Mouse (Mus musculus): Measurements from ENCODE around the gene Nell2. TPM values are rescaled to one million over a fixed set of nuclear protein-coding genes. Genes with fewer than 3 reads are reported as not detected.

Nell2 gene
- polyA plus RNA-seq, 1 experiment from 2014 or later: 5.6 TPM

DNA sequence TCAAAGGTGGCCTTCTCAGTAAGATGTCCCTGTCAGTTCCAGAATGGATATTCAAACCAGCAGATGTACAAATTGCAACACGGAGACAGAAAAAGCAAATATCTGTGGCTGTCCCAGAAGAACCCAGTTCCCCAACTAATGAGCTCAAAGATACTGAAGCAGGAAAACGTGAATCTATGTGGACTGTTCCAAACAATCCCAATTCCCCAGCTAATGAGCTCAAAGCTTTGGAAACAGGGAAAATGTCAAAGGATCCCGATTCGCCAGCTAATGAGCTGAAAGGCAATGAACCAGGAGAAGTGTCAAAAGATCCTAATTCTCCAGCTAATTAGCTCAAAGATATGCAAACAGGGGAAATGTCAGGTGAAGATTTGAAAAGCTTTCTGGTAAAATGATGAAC, 109.7 kb downstream of the Nell2 start:
- H3K9me3 ChIP-seq: no peaks in the 10 kb centered on the region
- H3K9ac ChIP-seq (replicated peaks): no peak overlapping the region
- H3K27ac ChIP-seq: no peak overlapping the region
- no peak overlapping the region for H3K4me3 ChIP-seq (replicated peaks)
- no peaks in the 10 kb centered on the region for H3K27me3 ChIP-seq
- no peaks in the 10 kb centered on the region for H3K36me3 ChIP-seq
- ATAC-seq (ENCODE audit: insufficient number of reproducible peaks, insufficient read depth, low FRiP score, low TSS enrichment, low read depth): no peak
- no peaks in the 10 kb centered on the region for H3K4me1 ChIP-seq (replicated peaks)
- WGBS: 74% methylated on average over 4 of the region's 4 CpGs
- no peak overlapping the region for H3K4me2 ChIP-seq

DNA sequence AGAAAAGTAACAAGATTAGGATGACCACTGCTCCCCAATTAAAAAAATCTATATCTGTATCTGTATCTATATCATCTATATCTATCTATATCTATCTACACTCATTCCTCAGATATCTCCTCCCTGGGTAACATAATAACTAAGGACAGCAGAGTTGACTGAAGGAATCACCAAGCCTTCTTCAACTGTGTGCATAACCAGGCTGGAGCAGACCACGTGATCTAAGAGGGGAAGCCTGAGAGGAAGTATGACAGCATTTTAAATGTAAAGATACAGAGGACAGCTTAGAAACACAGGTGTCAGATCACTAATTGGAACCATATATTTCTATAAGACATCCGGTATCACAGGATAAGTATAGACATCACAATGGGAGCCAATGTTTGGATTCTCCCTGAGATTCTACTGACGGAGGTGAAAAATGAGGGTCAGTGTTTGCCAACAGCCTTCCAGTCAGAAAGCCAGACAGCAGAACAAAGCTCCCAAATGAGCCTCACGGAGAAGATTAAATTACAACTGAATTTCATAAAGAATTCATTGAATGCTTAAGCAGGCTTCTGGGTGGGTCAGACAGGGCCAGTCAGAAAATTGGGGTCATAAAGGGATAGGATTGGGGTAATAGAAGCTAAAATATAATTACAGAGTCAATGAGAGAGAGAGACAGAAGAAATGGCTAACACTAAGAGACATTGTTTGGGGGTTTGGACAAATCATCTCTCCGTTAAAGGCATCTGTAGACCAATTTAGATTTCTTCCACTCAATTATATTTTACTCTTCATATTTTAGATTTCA, 116.2 kb downstream of the Nell2 start:
- H3K4me1 ChIP-seq (replicated peaks): no peaks in the 10 kb centered on the region
- no peak overlapping the region for H3K4me3 ChIP-seq (replicated peaks)
- no peak overlapping the region for H3K9ac ChIP-seq (replicated peaks)
- WGBS: 82% methylated on average over 5 of the region's 5 CpGs
- H3K4me2 ChIP-seq: no peak overlapping the region
- no peak for ATAC-seq (ENCODE audit: insufficient number of reproducible peaks, insufficient read depth, low FRiP score, low TSS enrichment, low read depth)
- H3K9me3 ChIP-seq: no peaks in the 10 kb centered on the region
- H3K27me3 ChIP-seq: no peaks in the 10 kb centered on the region
- H3K27ac ChIP-seq: no peak overlapping the region
- no peaks in the 10 kb centered on the region for H3K36me3 ChIP-seq

DNA sequence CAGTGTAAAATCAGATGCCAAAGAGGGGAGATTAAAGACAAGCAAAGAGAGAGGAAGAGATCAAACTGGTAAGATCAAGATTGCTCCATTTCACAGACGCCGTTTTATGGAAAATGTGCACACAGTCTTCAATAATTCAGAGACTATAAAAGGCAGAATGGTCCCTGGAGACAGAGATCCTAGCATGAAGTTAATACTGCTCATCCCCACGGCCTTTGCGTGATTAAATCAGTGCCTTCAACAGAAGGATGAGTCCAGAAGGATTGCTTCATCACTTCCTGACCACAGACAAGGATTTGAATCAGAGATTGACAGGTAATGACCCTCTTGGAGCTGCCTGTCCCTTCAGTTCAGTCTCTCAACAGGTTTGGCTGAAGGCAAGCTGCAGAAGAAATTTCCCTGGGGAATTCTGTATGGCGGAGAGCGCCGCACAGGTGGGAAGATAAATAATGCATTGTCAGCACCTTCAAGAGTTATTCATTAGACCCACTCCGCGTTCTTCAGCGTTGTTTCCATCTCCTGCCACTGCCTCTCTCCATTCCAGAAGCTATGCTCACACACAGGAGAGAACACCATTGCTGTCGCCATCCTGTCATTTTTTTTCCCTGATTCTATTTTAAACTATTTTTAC, 118.0 kb downstream of the Nell2 start:
- Histone ChIP-seq H3K36me3 (no peaks in the 10 kb centered on the region), H3K4me2 (no peak overlapping the region), H3K4me1 (replicated peaks) (no peaks in the 10 kb centered on the region), H3K9ac (replicated peaks) (no peak overlapping the region), H3K27me3 (no peaks in the 10 kb centered on the region), H3K9me3 (no peaks in the 10 kb centered on the region), H3K4me3 (replicated peaks) (no peak overlapping the region), H3K27ac (no peak overlapping the region)
- ATAC-seq (ENCODE audit: insufficient number of reproducible peaks, insufficient read depth, low FRiP score, low TSS enrichment, low read depth): no peak
- 83% methylated on average over 11 of the region's 11 CpGs for WGBS

DNA sequence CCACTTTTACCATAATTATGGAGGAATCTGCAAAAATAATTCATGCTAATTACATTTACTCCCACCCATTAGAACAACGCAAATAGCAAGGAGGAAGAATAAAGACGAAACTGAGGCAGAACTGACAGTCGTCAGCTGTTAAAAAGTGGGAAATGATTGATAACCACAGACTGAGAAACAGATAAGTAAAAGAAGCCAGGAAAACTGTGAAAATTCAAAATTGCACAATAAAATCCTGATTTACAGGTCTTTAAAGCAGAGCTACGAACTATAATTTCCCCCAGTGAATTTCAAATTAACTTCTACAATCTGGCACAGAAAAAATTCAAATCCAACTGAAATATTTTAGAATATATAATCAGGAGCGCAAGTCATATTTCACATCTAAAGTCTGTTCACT, 138.0 kb downstream of the Nell2 start:
- no peaks in the 10 kb centered on the region for H3K9me3 ChIP-seq
- H3K4me1 ChIP-seq (replicated peaks): no peaks in the 10 kb centered on the region
- 84% methylated on average over 5 of the region's 5 CpGs for WGBS
- no peaks in the 10 kb centered on the region for H3K36me3 ChIP-seq
- H3K4me3 ChIP-seq (replicated peaks): no peak overlapping the region
- H3K4me2 ChIP-seq: no peak overlapping the region
- no peak overlapping the region for H3K9ac ChIP-seq (replicated peaks)
- no peak overlapping the region for H3K27ac ChIP-seq
- ATAC-seq (ENCODE audit: insufficient number of reproducible peaks, insufficient read depth, low FRiP score, low TSS enrichment, low read depth): no peak
- H3K27me3 ChIP-seq: no peaks in the 10 kb centered on the region

DNA sequence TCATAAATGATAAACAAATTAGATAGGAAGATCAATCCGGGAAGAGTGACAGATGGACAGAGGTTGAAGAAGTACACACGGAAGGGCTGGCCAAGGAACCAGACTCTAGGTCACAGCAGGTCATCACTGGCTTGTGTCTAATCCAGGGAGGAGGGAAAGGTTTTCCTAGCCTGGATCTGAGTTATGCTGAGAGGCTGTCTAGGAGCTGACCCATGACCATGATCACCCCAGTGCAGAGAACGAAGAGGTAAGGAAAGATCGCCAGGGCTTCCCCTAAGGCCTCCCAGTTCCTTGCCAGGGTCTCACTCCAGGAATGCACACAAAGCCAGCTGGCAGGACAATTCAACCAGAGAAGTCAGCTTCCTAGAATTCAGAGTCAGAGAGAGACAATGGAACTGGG, 139.4 kb downstream of the Nell2 start:
- no peak for ATAC-seq (ENCODE audit: insufficient number of reproducible peaks, insufficient read depth, low FRiP score, low TSS enrichment, low read depth)
- no peak overlapping the region for H3K9ac ChIP-seq (replicated peaks)
- 89% methylated on average over 4 of the region's 4 CpGs for WGBS

DNA sequence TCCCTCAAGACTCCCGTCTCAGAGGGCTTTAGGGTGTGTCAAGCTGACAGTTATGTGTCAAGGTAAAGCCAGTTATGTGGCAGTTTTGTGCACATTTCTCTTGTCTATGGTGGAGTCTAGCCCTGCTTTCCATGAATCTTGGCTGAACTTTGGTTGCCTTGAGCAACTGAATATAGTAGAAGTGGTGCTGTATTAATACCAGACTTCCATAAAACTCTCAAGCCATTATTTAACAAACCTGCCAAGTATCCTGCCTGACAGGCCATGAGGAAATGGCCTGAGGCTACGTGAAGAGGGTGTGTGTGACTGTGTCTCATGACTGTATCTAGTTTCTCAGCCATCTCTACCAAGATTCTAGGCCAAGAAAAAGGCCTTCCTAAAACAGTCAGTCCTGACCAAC, 147.5 kb downstream of the Nell2 start:
- no peak overlapping the region for H3K4me2 ChIP-seq
- H3K9ac ChIP-seq (replicated peaks): no peak overlapping the region
- peaks cover 4% of the 10 kb centered on the region for H3K4me1 ChIP-seq (replicated peaks)
- H3K9me3 ChIP-seq: no peaks in the 10 kb centered on the region
- H3K36me3 ChIP-seq: no peaks in the 10 kb centered on the region
- no peak for ATAC-seq (ENCODE audit: insufficient number of reproducible peaks, insufficient read depth, low FRiP score, low TSS enrichment, low read depth)
- H3K4me3 ChIP-seq (replicated peaks): no peak overlapping the region
- no peak overlapping the region for H3K27ac ChIP-seq
- no peaks in the 10 kb centered on the region for H3K27me3 ChIP-seq
- 62% methylated on average over 2 of the region's 2 CpGs for WGBS

More for the DNA sequence above, 139.4 kb downstream of the Nell2 start:
- no peaks in the 10 kb centered on the region for H3K36me3 ChIP-seq
- no peak overlapping the region for H3K27ac ChIP-seq
- no peak overlapping the region for H3K4me2 ChIP-seq
- no peaks in the 10 kb centered on the region for H3K27me3 ChIP-seq
- no peaks in the 10 kb centered on the region for H3K4me1 ChIP-seq (replicated peaks)
- H3K4me3 ChIP-seq (replicated peaks): no peak overlapping the region
- H3K9me3 ChIP-seq: no peaks in the 10 kb centered on the region

DNA sequence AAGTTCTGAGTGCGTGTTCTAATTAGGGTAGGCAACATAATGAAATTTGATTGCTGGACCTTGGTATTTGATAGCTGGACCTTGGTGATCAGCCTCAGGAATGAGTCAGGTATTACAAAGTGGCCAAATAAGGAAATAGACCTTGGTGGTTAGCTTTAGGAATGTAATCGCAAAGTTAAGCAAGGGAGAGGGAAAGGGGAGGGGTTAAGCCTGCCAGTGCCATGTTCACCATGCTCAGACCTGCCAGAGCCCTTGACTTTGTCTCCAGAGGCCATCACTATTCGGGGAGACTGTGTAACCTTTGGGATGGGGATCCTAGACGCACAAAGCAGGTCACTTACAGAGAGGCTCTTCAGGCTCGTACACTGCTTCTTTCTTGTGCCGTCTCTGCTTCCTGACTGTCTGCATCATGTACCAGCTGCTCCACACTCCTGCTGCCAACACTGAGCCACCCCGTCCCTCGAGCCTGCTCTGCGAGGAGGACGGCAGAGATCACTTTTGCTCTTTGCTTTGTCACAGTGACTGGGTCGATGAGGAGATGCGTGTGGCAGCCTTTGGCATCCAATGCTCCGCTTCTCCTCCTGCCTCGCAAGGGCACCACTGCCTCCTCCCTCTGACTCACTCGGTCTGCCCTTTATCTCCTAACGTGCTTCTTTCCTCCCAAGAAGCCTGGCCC, 157.5 kb downstream of the Nell2 start:
- no peaks in the 10 kb centered on the region for H3K36me3 ChIP-seq
- no peaks in the 10 kb centered on the region for H3K9me3 ChIP-seq
- no peak overlapping the region for H3K4me2 ChIP-seq
- H3K9ac ChIP-seq (replicated peaks): no peak overlapping the region
- no peak overlapping the region for H3K4me3 ChIP-seq (replicated peaks)
- no peak for ATAC-seq (ENCODE audit: insufficient number of reproducible peaks, insufficient read depth, low FRiP score, low TSS enrichment, low read depth)
- H3K4me1 ChIP-seq (replicated peaks): no peaks in the 10 kb centered on the region
- H3K27ac ChIP-seq: no peak overlapping the region
- H3K27me3 ChIP-seq: no peaks in the 10 kb centered on the region
- 79% methylated on average over 16 of the region's 16 CpGs for WGBS

DNA sequence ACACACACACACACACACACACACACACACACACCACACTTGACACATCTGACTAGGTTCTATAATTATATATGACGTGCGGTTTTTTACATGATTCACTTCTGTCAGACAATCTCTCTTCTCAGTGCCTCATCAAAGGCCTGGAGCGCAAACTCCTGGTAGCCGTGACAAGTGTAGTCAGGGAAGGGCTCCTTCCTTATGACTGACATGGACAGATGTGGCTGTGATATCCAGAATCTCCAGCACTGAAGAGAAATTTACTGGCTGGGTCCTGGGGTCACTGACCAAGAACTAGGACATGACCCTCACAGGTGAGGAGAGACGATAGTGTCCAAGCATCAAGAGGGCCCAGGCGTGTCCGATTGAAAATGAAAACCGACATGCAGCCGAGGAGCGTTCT, 160.2 kb downstream of the Nell2 start:
- ATAC-seq (ENCODE audit: insufficient number of reproducible peaks, insufficient read depth, low FRiP score, low TSS enrichment, low read depth): no peak
- no peaks in the 10 kb centered on the region for H3K36me3 ChIP-seq
- no peak overlapping the region for H3K4me2 ChIP-seq
- no peak overlapping the region for H3K4me3 ChIP-seq (replicated peaks)
- 86% methylated on average over 10 of the region's 10 CpGs for WGBS
- no peaks in the 10 kb centered on the region for H3K4me1 ChIP-seq (replicated peaks)
- H3K9me3 ChIP-seq: no peaks in the 10 kb centered on the region
- H3K27me3 ChIP-seq: no peaks in the 10 kb centered on the region
- no peak overlapping the region for H3K27ac ChIP-seq
- no peak overlapping the region for H3K9ac ChIP-seq (replicated peaks)

DNA sequence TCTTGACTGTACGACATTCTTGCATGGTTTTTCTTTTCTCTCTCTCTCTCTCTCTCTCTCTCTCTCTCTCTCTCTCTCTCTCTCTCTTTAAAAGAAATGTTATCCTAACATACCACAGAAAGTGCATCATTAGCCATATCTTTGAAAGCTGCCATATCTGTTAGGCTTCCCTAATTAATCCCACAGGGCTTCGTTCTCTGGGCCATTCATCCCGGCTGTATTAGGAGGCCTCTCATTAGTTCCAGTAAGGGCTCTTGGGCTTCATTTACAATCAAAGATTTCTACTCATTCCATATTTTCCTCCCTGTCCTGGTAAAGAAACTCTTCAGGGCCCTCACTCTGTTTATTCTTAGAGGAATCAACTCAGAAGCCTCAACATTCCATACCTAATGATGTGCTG, 161.9 kb downstream of the Nell2 start:
- no peak for ATAC-seq (ENCODE audit: insufficient number of reproducible peaks, insufficient read depth, low FRiP score, low TSS enrichment, low read depth)
- H3K27me3 ChIP-seq: no peaks in the 10 kb centered on the region
- H3K9ac ChIP-seq (replicated peaks): no peak overlapping the region
- no peak overlapping the region for H3K4me2 ChIP-seq
- WGBS: 60% methylated on average over 3 of the region's 3 CpGs
- H3K4me3 ChIP-seq (replicated peaks): no peak overlapping the region
- H3K9me3 ChIP-seq: no peaks in the 10 kb centered on the region
- H3K36me3 ChIP-seq: no peaks in the 10 kb centered on the region
- H3K4me1 ChIP-seq (replicated peaks): no peaks in the 10 kb centered on the region
- H3K27ac ChIP-seq: no peak overlapping the region

DNA sequence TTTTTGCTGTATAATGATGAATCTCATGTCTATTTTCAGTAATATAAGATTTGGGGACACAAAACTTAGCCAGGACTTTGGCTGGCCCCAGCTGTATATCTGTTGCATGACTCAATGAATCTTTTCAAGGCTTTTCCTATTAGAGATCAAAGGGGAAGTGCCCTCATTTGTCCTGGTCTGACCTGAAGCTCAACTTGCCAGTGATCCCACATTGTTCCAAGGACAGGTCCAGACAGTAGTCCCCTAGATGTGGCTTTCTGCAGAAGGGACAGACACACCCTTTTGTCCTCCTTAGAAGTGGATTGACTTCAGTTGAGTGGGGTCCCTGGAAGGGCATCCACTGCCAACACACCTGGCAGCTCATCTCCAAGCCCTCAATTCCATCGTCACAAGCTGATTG, 173.6 kb downstream of the Nell2 start:
- Histone ChIP-seq H3K4me3 (replicated peaks) (no peak overlapping the region), H3K4me1 (replicated peaks) (no peaks in the 10 kb centered on the region), H3K27me3 (no peaks in the 10 kb centered on the region; the same call in 1 of the 2 replicates), H3K27ac (no peak overlapping the region), H3K9ac (replicated peaks) (no peak overlapping the region), H3K4me2 (no peak overlapping the region), H3K9me3 (0 out of 2 replicates have a peak, but pooled peaks cover 3% of the 10 kb centered on the region), H3K36me3 (no peaks in the 10 kb centered on the region)
- ATAC-seq (ENCODE audit: insufficient number of reproducible peaks, insufficient read depth, low FRiP score, low TSS enrichment, low read depth): no peak
- 87% methylated on average over 1 of the region's 1 CpGs for WGBS

DNA sequence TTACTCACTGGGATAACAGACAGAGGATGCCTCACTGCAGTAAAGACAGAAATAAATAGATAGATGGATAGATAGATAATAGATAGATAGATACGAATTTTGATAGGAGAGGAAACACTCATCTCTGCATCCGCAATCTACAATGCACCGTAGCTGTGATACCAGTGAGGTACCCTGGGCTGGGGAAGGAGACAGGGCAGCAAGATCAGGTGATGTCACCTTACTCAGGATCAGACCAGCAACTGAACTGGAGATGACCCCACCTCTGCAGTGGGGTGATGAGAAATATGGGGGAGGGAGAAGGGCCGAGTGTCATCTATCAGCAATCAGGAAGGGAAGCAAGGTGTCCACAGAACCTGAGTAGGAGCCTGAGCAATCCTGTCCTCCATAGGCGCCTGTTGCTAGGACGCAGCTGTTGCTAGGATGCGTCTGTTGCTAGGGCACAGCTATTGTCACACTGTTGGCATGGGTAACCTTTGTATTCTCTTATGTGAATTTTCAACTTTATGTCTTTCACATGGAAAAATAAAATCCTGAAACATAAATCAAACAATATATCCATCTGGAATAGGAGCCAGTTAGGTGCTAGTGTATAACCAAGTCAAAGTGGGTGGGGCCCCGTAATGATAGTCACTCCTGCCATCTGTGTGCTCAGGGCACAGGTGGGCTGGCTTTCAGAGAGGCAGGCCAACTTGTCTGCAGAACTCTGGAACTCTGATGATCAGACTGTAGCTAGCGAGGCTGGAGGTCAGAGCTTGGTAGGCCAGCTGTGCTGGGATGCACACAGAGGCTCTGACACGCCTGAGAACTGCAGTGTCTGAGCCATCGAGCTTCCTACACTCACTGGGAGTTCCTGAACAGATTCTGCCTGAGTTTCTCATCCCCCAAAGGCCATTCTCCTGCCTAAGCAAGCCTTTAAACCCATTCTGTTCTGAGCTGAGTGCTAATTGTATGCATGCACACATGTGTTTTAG, 193.7 kb downstream of the Nell2 start:
- Histone ChIP-seq H3K4me3 (replicated peaks) (no peak overlapping the region), H3K4me2 (no peak overlapping the region), H3K4me1 (replicated peaks) (peaks cover 13% of the 10 kb centered on the region), H3K9me3 (no peaks in the 10 kb centered on the region), H3K9ac (replicated peaks) (no peak overlapping the region), H3K27ac (no peak overlapping the region), H3K36me3 (no peaks in the 10 kb centered on the region), H3K27me3 (no peaks in the 10 kb centered on the region)
- no peak for ATAC-seq (ENCODE audit: insufficient number of reproducible peaks, insufficient read depth, low FRiP score, low TSS enrichment, low read depth)
- 84% methylated on average over 11 of the region's 11 CpGs for WGBS
